Mouse (Mus musculus): ENCODE data around the gene Romo1.

Gene Romo1

GRCm38 (mm10) chr2:156135695-156136094 is 8.1 kb upstream of the Romo1 start:
- Histone ChIP-seq H3K4me1 (replicated peaks; ENCODE audit: low read depth, low read length) (peaks cover 18% of the 10 kb centered on the region), H3K27me3 (ENCODE audit: insufficient read depth, low read length) (no peaks in the 10 kb centered on the region), H3K36me3 (ENCODE audit: insufficient read depth, low read length) (peaks cover 56% of the 10 kb centered on the region), H3K4me3 (replicated peaks; ENCODE audit: low read length) (no peak overlapping the region), H3K9me3 (ENCODE audit: low read length) (no peaks in the 10 kb centered on the region)
- TF ChIP-seq NANOG (IDR thresholded peaks at IDR 0.05; ENCODE audit: borderline replicate concordance, low read length) (no peak), CTCF (conservative IDR thresholded peaks at IDR 0.05; ENCODE audit: low read length) (peak; percentile 17)

- Histone ChIP-seq H3K4me3 (replicated peaks; ENCODE audit: low read length) (peak overlapping the region; percentile 93), H3K4me1 (replicated peaks; ENCODE audit: low read depth, low read length) (peaks cover 16% of the 10 kb centered on the region), H3K27me3 (ENCODE audit: insufficient read depth, low read length) (no peaks in the 10 kb centered on the region), H3K36me3 (ENCODE audit: insufficient read depth, low read length) (peaks cover 55% of the 10 kb centered on the region), H3K9me3 (ENCODE audit: low read length) (no peaks in the 10 kb centered on the region)
- TF ChIP-seq POU5F1 (IDR thresholded peaks at IDR 0.05; ENCODE audit: borderline replicate concordance, low read length) (no peak), CTCF (conservative IDR thresholded peaks at IDR 0.05; ENCODE audit: low read length) (peak; percentile 24; the same call in 1 of the 2 replicates)
Observed at GRCm38 (mm10) chr2:156142820-156143219, 1.0 kb upstream of the Romo1 start.

GRCm38 (mm10) chr2:156143367-156143766 is 472 bp upstream of the Romo1 start:
- Histone ChIP-seq H3K4me1 (replicated peaks; ENCODE audit: low read depth, low read length) (peaks cover 16% of the 10 kb centered on the region), H3K4me3 (replicated peaks; ENCODE audit: low read length) (peak overlapping the region; percentile 93), H3K27me3 (ENCODE audit: insufficient read depth, low read length) (no peaks in the 10 kb centered on the region), H3K36me3 (ENCODE audit: insufficient read depth, low read length) (peaks cover 61% of the 10 kb centered on the region), H3K9me3 (ENCODE audit: low read length) (no peaks in the 10 kb centered on the region)
- TF ChIP-seq POU5F1 (IDR thresholded peaks at IDR 0.05; ENCODE audit: borderline replicate concordance, low read length) (no peak), CTCF (conservative IDR thresholded peaks at IDR 0.05; ENCODE audit: low read length) (no peak), NANOG (IDR thresholded peaks at IDR 0.05; ENCODE audit: borderline replicate concordance, low read length) (no peak)

GRCm38 (mm10) chr2:156145486-156146130 is 1.8 kb downstream of the Romo1 start:
- H3K9me3 ChIP-seq (ENCODE audit: low read length): no peaks in the 10 kb centered on the region
- TF ChIP-seq CTCF (conservative IDR thresholded peaks at IDR 0.05; ENCODE audit: low read length) (no peak), POU5F1 (IDR thresholded peaks at IDR 0.05; ENCODE audit: borderline replicate concordance, low read length) (no peak)
- H3K4me3 ChIP-seq (replicated peaks; ENCODE audit: low read length): peak overlapping the region; percentile 93; the same call in 1 of the 2 replicates
- H3K36me3 ChIP-seq (ENCODE audit: insufficient read depth, low read length): peaks cover 61% of the 10 kb centered on the region
- H3K27me3 ChIP-seq (ENCODE audit: insufficient read depth, low read length): no peaks in the 10 kb centered on the region
- peaks cover 16% of the 10 kb centered on the region for H3K4me1 ChIP-seq (replicated peaks; ENCODE audit: low read depth, low read length)

- H3K36me3 ChIP-seq (ENCODE audit: insufficient read depth, low read length): peaks cover 65% of the 10 kb centered on the region
- TF ChIP-seq CTCF (conservative IDR thresholded peaks at IDR 0.05; ENCODE audit: low read length) (no peak), POU5F1 (IDR thresholded peaks at IDR 0.05; ENCODE audit: borderline replicate concordance, low read length) (no peak), NANOG (IDR thresholded peaks at IDR 0.05; ENCODE audit: borderline replicate concordance, low read length) (no peak)
- H3K27me3 ChIP-seq (ENCODE audit: insufficient read depth, low read length): no peaks in the 10 kb centered on the region
- no peak overlapping the region for H3K4me3 ChIP-seq (replicated peaks; ENCODE audit: low read length)
- H3K4me1 ChIP-seq (replicated peaks; ENCODE audit: low read depth, low read length): peaks cover 16% of the 10 kb centered on the region
- no peaks in the 10 kb centered on the region for H3K9me3 ChIP-seq (ENCODE audit: low read length)
Observed at GRCm38 (mm10) chr2:156146272-156146989, 2.6 kb downstream of the Romo1 start.

- TF ChIP-seq CTCF (conservative IDR thresholded peaks at IDR 0.05; ENCODE audit: low read length) (no peak), NANOG (IDR thresholded peaks at IDR 0.05; ENCODE audit: borderline replicate concordance, low read length) (no peak), POU5F1 (IDR thresholded peaks at IDR 0.05; ENCODE audit: borderline replicate concordance, low read length) (no peak)
- H3K27me3 ChIP-seq (ENCODE audit: insufficient read depth, low read length): no peaks in the 10 kb centered on the region
- H3K4me1 ChIP-seq (replicated peaks; ENCODE audit: low read depth, low read length): peaks cover 16% of the 10 kb centered on the region
- H3K36me3 ChIP-seq (ENCODE audit: insufficient read depth, low read length): peaks cover 68% of the 10 kb centered on the region
- no peaks in the 10 kb centered on the region for H3K9me3 ChIP-seq (ENCODE audit: low read length)
- no peak overlapping the region for H3K4me3 ChIP-seq (replicated peaks; ENCODE audit: low read length)
Observed at GRCm38 (mm10) chr2:156147316-156147915, 3.6 kb downstream of the Romo1 start.

GRCm38 (mm10) chr2:156151538-156151937 is 7.7 kb downstream of the Romo1 start:
- Histone ChIP-seq H3K9me3 (ENCODE audit: low read length) (no peaks in the 10 kb centered on the region), H3K4me1 (replicated peaks; ENCODE audit: low read depth, low read length) (0 out of 2 replicates have a peak, but pooled peaks cover 3% of the 10 kb centered on the region), H3K36me3 (ENCODE audit: insufficient read depth, low read length) (peaks cover 100% of the 10 kb centered on the region), H3K27me3 (ENCODE audit: insufficient read depth, low read length) (no peaks in the 10 kb centered on the region), H3K4me3 (replicated peaks; ENCODE audit: low read length) (no peak overlapping the region)
- TF ChIP-seq NANOG (IDR thresholded peaks at IDR 0.05; ENCODE audit: borderline replicate concordance, low read length) (no peak), POU5F1 (IDR thresholded peaks at IDR 0.05; ENCODE audit: borderline replicate concordance, low read length) (no peak), CTCF (conservative IDR thresholded peaks at IDR 0.05; ENCODE audit: low read length) (no peak)

- peaks cover 96% of the 10 kb centered on the region for H3K36me3 ChIP-seq (ENCODE audit: insufficient read depth, low read length)
- TF ChIP-seq POU5F1 (IDR thresholded peaks at IDR 0.05; ENCODE audit: borderline replicate concordance, low read length) (no peak), CTCF (conservative IDR thresholded peaks at IDR 0.05; ENCODE audit: low read length) (no peak), NANOG (IDR thresholded peaks at IDR 0.05; ENCODE audit: borderline replicate concordance, low read length) (no peak)
- H3K27me3 ChIP-seq (ENCODE audit: insufficient read depth, low read length): no peaks in the 10 kb centered on the region
- 0 out of 2 replicates have a peak, but pooled peaks cover 4% of the 10 kb centered on the region for H3K4me1 ChIP-seq (replicated peaks; ENCODE audit: low read depth, low read length)
- H3K9me3 ChIP-seq (ENCODE audit: low read length): no peaks in the 10 kb centered on the region
- no peak overlapping the region for H3K4me3 ChIP-seq (replicated peaks; ENCODE audit: low read length)
Observed at GRCm38 (mm10) chr2:156165478-156165877, 21.6 kb downstream of the Romo1 start.

Data from E14TG2a.4 (cell line).